Mouse (Mus musculus): ENCODE results near the gene A530016L24Rik. TPM values are rescaled to one million over a fixed set of nuclear protein-coding genes. Genes with fewer than 3 reads are reported as not detected.

Gene A530016L24Rik
- polyA plus RNA-seq, 1 experiment from 2014 or later = 0.19 TPM

GRCm38 (mm10) chr12:112462423-112462822, 26.8 kb upstream of the A530016L24Rik start:
- no peak for ATAC-seq (ENCODE audit: low FRiP score)
- H3K27ac ChIP-seq = no peak overlapping the region
- no peaks in the 10 kb centered on the region; the same call in none of the 2 replicates for H3K4me1 ChIP-seq (replicated peaks; ENCODE audit: control insufficient read depth, insufficient read depth, low read length)
- H3K36me3 ChIP-seq (replicated peaks; ENCODE audit: control insufficient read depth, insufficient read depth) = no peaks in the 10 kb centered on the region
- no peak overlapping the region for H3K4me3 ChIP-seq (replicated peaks; ENCODE audit: low read length)
- H3K9me3 ChIP-seq (ENCODE audit: control insufficient read depth, low read length) = no peaks in the 10 kb centered on the region
- H3K4me2 ChIP-seq (replicated peaks) = no peak overlapping the region
- H3K9ac ChIP-seq = no peak overlapping the region
- H3K27me3 ChIP-seq (ENCODE audit: control insufficient read depth, insufficient read depth, low read length) = peaks cover 4% of the 10 kb centered on the region; the same call in 1 of the 2 replicates
- 53% methylated on average over 12 of the region's 12 CpGs for WGBS
- DNase-seq (ENCODE audit: low spot score) = no peak

- no peak overlapping the region for H3K9ac ChIP-seq
- 81% methylated on average over 4 of the region's 4 CpGs for WGBS
- peaks cover 4% of the 10 kb centered on the region; the same call in 1 of the 2 replicates for H3K27me3 ChIP-seq (ENCODE audit: control insufficient read depth, insufficient read depth, low read length)
- no peaks in the 10 kb centered on the region for H3K36me3 ChIP-seq (replicated peaks; ENCODE audit: control insufficient read depth, insufficient read depth)
- no peaks in the 10 kb centered on the region for H3K9me3 ChIP-seq (ENCODE audit: control insufficient read depth, low read length)
- no peaks in the 10 kb centered on the region; the same call in 1 of the 2 replicates for H3K4me1 ChIP-seq (replicated peaks; ENCODE audit: control insufficient read depth, insufficient read depth, low read length)
- no peak overlapping the region for H3K4me3 ChIP-seq (replicated peaks; ENCODE audit: low read length)
- no peak overlapping the region for H3K4me2 ChIP-seq (replicated peaks)
- no peak for ATAC-seq (ENCODE audit: low FRiP score)
- no peak overlapping the region for H3K27ac ChIP-seq
- no peak for DNase-seq (ENCODE audit: low spot score)
Observed at GRCm38 (mm10) chr12:112463209-112463608, 26.0 kb upstream of the A530016L24Rik start.

DNA sequence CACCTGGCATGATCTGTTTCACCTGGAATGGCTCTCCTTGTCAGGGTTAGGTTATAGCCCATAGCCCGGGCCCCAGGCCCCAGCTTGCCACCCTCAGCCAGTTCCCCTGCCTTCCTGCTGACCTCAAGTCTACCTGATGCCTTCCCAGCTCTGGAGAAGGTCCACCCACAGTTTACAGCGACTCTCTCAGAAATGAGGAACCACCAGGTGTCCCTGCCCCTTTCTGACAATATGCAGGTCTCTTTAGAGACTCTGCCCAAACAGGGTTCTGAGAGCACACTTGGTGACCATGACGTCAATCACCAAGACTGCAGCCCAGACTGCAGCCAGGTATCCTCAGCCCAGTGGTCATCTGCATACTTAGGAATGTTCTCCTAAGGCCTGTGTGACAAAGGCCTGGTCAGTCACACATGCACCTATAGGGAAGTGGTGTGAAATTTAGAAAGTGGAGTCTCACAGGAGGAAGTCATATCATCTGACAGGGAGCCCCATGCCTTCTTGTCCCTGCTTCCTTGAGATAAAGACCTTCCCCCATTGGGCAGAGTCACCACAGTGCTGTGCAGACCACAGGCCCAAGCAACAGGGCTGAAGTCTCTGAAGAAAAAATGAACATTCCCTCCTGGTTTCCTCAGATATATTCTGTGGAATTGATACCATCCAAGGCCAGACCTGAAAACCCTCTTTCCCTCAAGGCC, 25.4 kb upstream of the A530016L24Rik start:
- no peaks in the 10 kb centered on the region for H3K9me3 ChIP-seq (ENCODE audit: control insufficient read depth, low read length)
- H3K27me3 ChIP-seq (ENCODE audit: control insufficient read depth, insufficient read depth, low read length) = peaks cover 4% of the 10 kb centered on the region; the same call in 1 of the 2 replicates
- WGBS = 87% methylated on average over 3 of the region's 3 CpGs
- H3K36me3 ChIP-seq (replicated peaks; ENCODE audit: control insufficient read depth, insufficient read depth) = no peaks in the 10 kb centered on the region
- no peak overlapping the region for H3K4me2 ChIP-seq (replicated peaks)
- H3K4me3 ChIP-seq (replicated peaks; ENCODE audit: low read length) = no peak overlapping the region
- no peak overlapping the region for H3K9ac ChIP-seq
- H3K4me1 ChIP-seq (replicated peaks; ENCODE audit: control insufficient read depth, insufficient read depth, low read length) = no peaks in the 10 kb centered on the region; the same call in 1 of the 2 replicates
- no peak for DNase-seq (ENCODE audit: low spot score)
- no peak for ATAC-seq (ENCODE audit: low FRiP score)
- H3K27ac ChIP-seq = no peak overlapping the region

- no peak for DNase-seq (ENCODE audit: low spot score)
- no peak for ATAC-seq (ENCODE audit: low FRiP score)
- Histone ChIP-seq H3K9me3 (ENCODE audit: control insufficient read depth, low read length) (no peaks in the 10 kb centered on the region), H3K4me2 (replicated peaks) (no peak overlapping the region), H3K27me3 (ENCODE audit: control insufficient read depth, insufficient read depth, low read length) (no peaks in the 10 kb centered on the region; the same call in 1 of the 2 replicates), H3K4me3 (replicated peaks; ENCODE audit: low read length) (no peak overlapping the region), H3K36me3 (replicated peaks; ENCODE audit: control insufficient read depth, insufficient read depth) (no peaks in the 10 kb centered on the region), H3K9ac (no peak overlapping the region), H3K27ac (no peak overlapping the region), H3K4me1 (replicated peaks; ENCODE audit: control insufficient read depth, insufficient read depth, low read length) (no peaks in the 10 kb centered on the region; the same call in 1 of the 2 replicates)
- WGBS = 70% methylated on average over 3 of the region's 3 CpGs
Observed at GRCm38 (mm10) chr12:112464516-112464915, 24.7 kb upstream of the A530016L24Rik start.

DNA sequence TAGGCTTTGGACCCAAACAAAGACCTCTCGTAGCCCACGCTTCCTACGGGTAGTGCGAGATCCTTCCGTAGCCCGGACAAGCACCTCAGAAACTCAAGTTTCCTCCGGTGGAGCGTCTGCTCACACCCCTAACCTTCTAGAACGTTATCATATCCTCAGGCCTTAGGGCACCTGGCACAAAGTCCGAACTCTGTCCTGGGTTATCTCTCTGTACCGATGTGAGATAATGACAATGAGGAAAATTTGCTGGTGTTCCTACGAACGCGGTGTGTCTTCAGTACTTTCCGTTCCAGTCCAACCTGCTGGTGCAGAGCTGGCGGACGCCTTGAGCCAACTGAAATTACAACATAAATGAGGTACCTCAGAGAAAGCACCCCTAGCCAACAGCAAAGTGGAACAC, 23.3 kb upstream of the A530016L24Rik start:
- no peak for DNase-seq (ENCODE audit: low spot score)
- Histone ChIP-seq H3K9ac (no peak overlapping the region), H3K27me3 (ENCODE audit: control insufficient read depth, insufficient read depth, low read length) (no peaks in the 10 kb centered on the region), H3K4me2 (replicated peaks) (no peak overlapping the region), H3K4me1 (replicated peaks; ENCODE audit: control insufficient read depth, insufficient read depth, low read length) (peaks cover 9% of the 10 kb centered on the region), H3K27ac (no peak overlapping the region), H3K36me3 (replicated peaks; ENCODE audit: control insufficient read depth, insufficient read depth) (no peaks in the 10 kb centered on the region), H3K4me3 (replicated peaks; ENCODE audit: low read length) (no peak overlapping the region), H3K9me3 (ENCODE audit: control insufficient read depth, low read length) (no peaks in the 10 kb centered on the region)
- WGBS = 96% methylated on average over 17 of the region's 17 CpGs
- ATAC-seq (ENCODE audit: low FRiP score) = no peak

DNA sequence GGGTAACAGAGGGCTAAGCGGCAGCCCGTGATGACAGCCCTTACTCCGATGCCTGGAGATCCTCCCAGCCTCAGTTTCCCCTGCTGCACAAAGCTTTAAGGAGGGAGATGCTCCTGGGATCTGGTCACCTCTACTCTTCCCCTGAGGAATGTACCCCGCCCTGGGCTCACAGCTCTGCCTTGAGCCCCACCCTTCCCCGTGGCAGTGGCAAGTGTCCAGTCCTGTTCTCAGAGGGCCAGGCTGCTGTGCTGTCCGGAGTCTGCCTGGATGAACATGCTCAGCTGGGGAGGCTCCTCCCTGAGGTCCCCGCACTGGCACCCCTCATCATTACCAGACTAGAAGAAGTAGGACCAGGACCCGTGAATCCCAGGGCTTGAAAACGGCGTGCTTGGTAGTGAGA, 21.9 kb upstream of the A530016L24Rik start:
- ATAC-seq (ENCODE audit: low FRiP score) (no peak), DNase-seq (ENCODE audit: low spot score) (no peak)
- Histone ChIP-seq H3K9me3 (ENCODE audit: control insufficient read depth, low read length) (no peaks in the 10 kb centered on the region), H3K4me2 (replicated peaks) (no peak overlapping the region), H3K27ac (no peak overlapping the region), H3K36me3 (replicated peaks; ENCODE audit: control insufficient read depth, insufficient read depth) (no peaks in the 10 kb centered on the region), H3K9ac (no peak overlapping the region), H3K27me3 (ENCODE audit: control insufficient read depth, insufficient read depth, low read length) (no peaks in the 10 kb centered on the region), H3K4me1 (replicated peaks; ENCODE audit: control insufficient read depth, insufficient read depth, low read length) (peaks cover 9% of the 10 kb centered on the region), H3K4me3 (replicated peaks; ENCODE audit: low read length) (no peak overlapping the region)
- 82% methylated on average over 10 of the region's 10 CpGs for WGBS

DNA sequence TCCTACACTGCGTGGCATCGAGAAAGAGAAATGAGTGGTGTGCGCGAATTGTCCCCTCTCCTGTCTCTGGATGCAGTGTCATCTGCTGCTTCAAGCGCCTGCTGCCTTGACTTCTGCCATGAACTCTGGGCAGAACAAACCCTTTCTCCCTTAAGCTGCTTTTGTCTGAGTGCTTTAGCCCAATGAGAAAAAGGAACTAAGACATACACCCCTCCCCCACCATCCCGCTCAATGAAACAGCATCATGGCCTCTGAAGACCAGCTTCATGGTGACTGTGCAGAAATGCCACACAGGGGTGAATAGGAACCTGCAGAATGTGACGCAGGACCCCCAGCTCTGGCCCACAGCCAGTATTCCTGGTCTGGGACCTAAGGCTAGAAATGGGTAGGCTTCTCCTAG, 19.9 kb upstream of the A530016L24Rik start:
- Histone ChIP-seq H3K4me3 (replicated peaks; ENCODE audit: low read length) (no peak overlapping the region), H3K36me3 (replicated peaks; ENCODE audit: control insufficient read depth, insufficient read depth) (no peaks in the 10 kb centered on the region), H3K9ac (no peak overlapping the region), H3K27me3 (ENCODE audit: control insufficient read depth, insufficient read depth, low read length) (no peaks in the 10 kb centered on the region), H3K4me1 (replicated peaks; ENCODE audit: control insufficient read depth, insufficient read depth, low read length) (peaks cover 9% of the 10 kb centered on the region), H3K4me2 (replicated peaks) (no peak overlapping the region), H3K9me3 (ENCODE audit: control insufficient read depth, low read length) (no peaks in the 10 kb centered on the region), H3K27ac (no peak overlapping the region)
- WGBS = 84% methylated on average over 7 of the region's 7 CpGs
- ATAC-seq (ENCODE audit: low FRiP score) (no peak), DNase-seq (ENCODE audit: low spot score) (no peak)

- no peak for DNase-seq (ENCODE audit: low spot score)
Observed at GRCm38 (mm10) chr12:112470216-112470615, 19.0 kb upstream of the A530016L24Rik start.

DNA sequence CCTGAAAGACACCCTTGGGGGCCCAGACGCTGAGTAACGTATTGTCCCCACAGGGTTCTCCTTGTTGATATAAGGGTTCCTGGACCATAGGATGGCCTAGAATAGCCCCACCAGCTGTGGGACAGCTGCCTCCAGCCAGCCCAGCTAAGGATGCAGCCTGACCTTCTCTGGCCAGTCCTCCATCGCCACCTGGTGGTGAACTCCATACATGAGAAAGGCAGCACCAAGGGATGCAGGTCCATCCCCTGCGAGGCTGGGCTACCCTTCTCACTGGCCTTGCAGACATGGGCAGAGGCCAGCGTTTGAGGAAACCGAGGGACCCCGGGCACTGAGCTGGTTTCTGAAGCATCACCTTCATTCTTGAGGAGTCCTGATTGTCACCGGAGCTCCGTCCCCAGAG, 15.5 kb upstream of the A530016L24Rik start:
- Histone ChIP-seq H3K27me3 (ENCODE audit: control insufficient read depth, insufficient read depth, low read length) (no peaks in the 10 kb centered on the region; the same call in 1 of the 2 replicates), H3K4me3 (replicated peaks; ENCODE audit: low read length) (no peak overlapping the region), H3K36me3 (replicated peaks; ENCODE audit: control insufficient read depth, insufficient read depth) (no peaks in the 10 kb centered on the region), H3K27ac (no peak overlapping the region), H3K4me2 (replicated peaks) (no peak overlapping the region), H3K9me3 (ENCODE audit: control insufficient read depth, low read length) (no peaks in the 10 kb centered on the region), H3K9ac (no peak overlapping the region), H3K4me1 (replicated peaks; ENCODE audit: control insufficient read depth, insufficient read depth, low read length) (peaks cover 9% of the 10 kb centered on the region)
- peak; percentile 67 for ATAC-seq (ENCODE audit: low FRiP score)
- peak; percentile 88 for DNase-seq (ENCODE audit: low spot score)
- 17% methylated on average over 9 of the region's 9 CpGs for WGBS

More at GRCm38 (mm10) chr12:112470216-112470615, 19.0 kb upstream of the A530016L24Rik start:
- Histone ChIP-seq H3K9me3 (ENCODE audit: control insufficient read depth, low read length) (no peaks in the 10 kb centered on the region), H3K27ac (peak overlapping the region; percentile 39), H3K36me3 (replicated peaks; ENCODE audit: control insufficient read depth, insufficient read depth) (no peaks in the 10 kb centered on the region), H3K4me3 (replicated peaks; ENCODE audit: low read length) (no peak overlapping the region), H3K27me3 (ENCODE audit: control insufficient read depth, insufficient read depth, low read length) (no peaks in the 10 kb centered on the region), H3K4me2 (replicated peaks) (no peak overlapping the region), H3K9ac (no peak overlapping the region), H3K4me1 (replicated peaks; ENCODE audit: control insufficient read depth, insufficient read depth, low read length) (peaks cover 9% of the 10 kb centered on the region)
- 32% methylated on average over 5 of the region's 5 CpGs for WGBS
- ATAC-seq (ENCODE audit: low FRiP score) = no peak

Data from hindbrain, embryonic 14.5 days (tissue).